Mouse (Mus musculus): Measurements from ENCODE around the gene Cog7. TPM values are rescaled to one million over a fixed set of nuclear protein-coding genes. Genes with fewer than 3 reads are reported as not detected.

Cog7 gene
- total and polyA plus RNA-seq, 3 experiments: 25.7 to 35.8 (median 26.9) TPM

GRCm38 (mm10) chr7:121954891-121955669 is 26.4 kb downstream of the Cog7 start:
- DNase-seq: no peak

- DNase-seq: no peak
Observed at GRCm38 (mm10) chr7:121947513-121947912, 34.0 kb downstream of the Cog7 start.

- no peak for DNase-seq
Observed at GRCm38 (mm10) chr7:121946196-121946595, 35.3 kb downstream of the Cog7 start.

- no peak for DNase-seq
Observed at GRCm38 (mm10) chr7:121942371-121942770, 39.1 kb downstream of the Cog7 start.

- DNase-seq: no peak
Observed at GRCm38 (mm10) chr7:121941640-121942039, 39.9 kb downstream of the Cog7 start.

- no peak for DNase-seq
Observed at GRCm38 (mm10) chr7:121941016-121941415, 40.5 kb downstream of the Cog7 start.

- DNase-seq: no peak
Observed at GRCm38 (mm10) chr7:121939729-121940128, 41.8 kb downstream of the Cog7 start.

GRCm38 (mm10) chr7:121939244-121939643 is 42.3 kb downstream of the Cog7 start:
- DNase-seq: no peak

- no peak for DNase-seq
Observed at GRCm38 (mm10) chr7:121938124-121938891, 43.2 kb downstream of the Cog7 start.

- no peak for DNase-seq
Observed at GRCm38 (mm10) chr7:121936861-121937630, 44.5 kb downstream of the Cog7 start.

GRCm38 (mm10) chr7:121935906-121936794 is 45.4 kb downstream of the Cog7 start:
- DNase-seq: peak; percentile 32

GRCm38 (mm10) chr7:121934346-121934745 is 47.2 kb downstream of the Cog7 start:
- no peak for DNase-seq

- no peak for DNase-seq
Observed at GRCm38 (mm10) chr7:121933675-121934074, 47.8 kb downstream of the Cog7 start.

- DNase-seq: no peak
Observed at GRCm38 (mm10) chr7:121931246-121931645, 50.3 kb downstream of the Cog7 start.

- DNase-seq: no peak
Observed at GRCm38 (mm10) chr7:121927882-121928281, 53.6 kb downstream of the Cog7 start.

- no peak for DNase-seq
Observed at GRCm38 (mm10) chr7:121924361-121924760, 57.1 kb downstream of the Cog7 start.

- no peak for DNase-seq
Observed at GRCm38 (mm10) chr7:121913944-121914343, 67.6 kb downstream of the Cog7 start.

- DNase-seq: no peak
Observed at GRCm38 (mm10) chr7:121912250-121912649, 69.3 kb downstream of the Cog7 start.

- no peak for DNase-seq
Observed at GRCm38 (mm10) chr7:121906879-121907278, 74.6 kb downstream of the Cog7 start.

GRCm38 (mm10) chr7:121902757-121903411 is 78.6 kb downstream of the Cog7 start:
- DNase-seq: no peak

- DNase-seq: no peak
Observed at GRCm38 (mm10) chr7:121899940-121900339, 81.6 kb downstream of the Cog7 start.
